Mouse (Mus musculus): ENCODE measurements at regions not wholly inside any gene's neighbourhood (a gene's known extent, or its start where the extent isn't known, plus 50 kb on each side); places are given as distances from the start of the nearest gene placed in this dataset.
A peak's percentile ranks its signal among the peaks of the same experiment; 100 is the strongest.

GRCm38 (mm10) chr1:119187301-119187700, 133.9 kb upstream of the Gli2 start:
- DNase-seq, result no peak

DNA sequence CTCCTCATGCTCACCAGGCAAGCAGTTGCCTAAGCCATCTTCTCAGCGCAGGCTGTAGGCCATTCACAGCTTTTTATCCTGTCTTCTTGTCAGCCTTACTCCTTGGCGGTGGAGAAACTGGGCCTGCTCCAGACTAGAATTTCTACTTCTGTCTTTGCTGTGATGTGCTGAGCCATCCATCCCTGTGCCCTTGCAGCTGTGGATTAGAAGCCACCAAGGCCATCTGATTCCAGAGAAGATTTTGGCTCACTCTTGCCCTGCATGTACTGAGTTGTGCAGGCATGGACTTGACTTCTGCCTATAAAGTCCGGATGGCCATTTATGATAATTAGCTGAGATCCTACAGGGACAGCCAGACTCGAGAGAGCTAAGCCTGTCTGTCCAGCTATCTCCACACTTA, 133.4 kb upstream of the Gli2 start:
- DNase-seq, result no peak

GRCm38 (mm10) chr1:119183558-119184270, 130.3 kb upstream of the Gli2 start:
- DNase-seq, result no peak

DNA sequence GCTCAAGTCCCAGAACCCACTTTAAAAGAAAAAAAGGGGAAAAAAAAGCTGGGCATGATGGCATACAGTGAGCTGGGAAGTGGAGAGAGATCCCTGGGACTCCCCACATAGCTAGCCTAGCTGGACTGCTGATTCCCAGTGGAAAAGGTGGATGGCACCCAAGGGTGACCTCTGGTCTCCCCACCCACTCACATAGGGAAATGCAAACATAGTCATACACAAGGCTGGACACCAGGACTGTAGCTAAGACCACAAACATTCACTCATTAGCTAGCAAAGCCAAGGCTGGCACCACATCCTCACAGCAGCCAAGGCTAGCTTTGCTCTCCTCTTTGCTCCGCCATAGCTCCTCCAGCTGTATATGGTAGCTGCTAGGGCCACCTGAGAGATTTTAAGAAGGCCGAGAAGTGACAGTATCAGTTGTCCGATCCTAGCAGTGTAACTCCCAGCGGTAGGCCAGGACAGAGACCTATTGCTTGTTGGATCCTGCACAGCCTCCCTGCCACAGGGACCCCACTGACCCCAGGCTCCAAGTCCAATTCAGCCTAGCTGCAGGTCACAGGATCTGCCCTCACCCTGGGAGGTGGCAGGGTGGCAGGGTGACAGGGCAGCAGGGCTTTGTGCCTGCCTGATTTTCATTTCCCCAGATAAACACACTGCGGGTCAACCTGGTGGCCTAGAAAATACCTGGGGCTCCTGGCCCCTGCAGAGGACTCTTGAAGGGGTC, 119.8 kb upstream of the Gli2 start:
- DNase-seq, result peak in 1 of 2 experiments; percentile 20

- no peak for DNase-seq
Measured at GRCm38 (mm10) chr1:119167443-119167842, 114.0 kb upstream of the Gli2 start.

DNA sequence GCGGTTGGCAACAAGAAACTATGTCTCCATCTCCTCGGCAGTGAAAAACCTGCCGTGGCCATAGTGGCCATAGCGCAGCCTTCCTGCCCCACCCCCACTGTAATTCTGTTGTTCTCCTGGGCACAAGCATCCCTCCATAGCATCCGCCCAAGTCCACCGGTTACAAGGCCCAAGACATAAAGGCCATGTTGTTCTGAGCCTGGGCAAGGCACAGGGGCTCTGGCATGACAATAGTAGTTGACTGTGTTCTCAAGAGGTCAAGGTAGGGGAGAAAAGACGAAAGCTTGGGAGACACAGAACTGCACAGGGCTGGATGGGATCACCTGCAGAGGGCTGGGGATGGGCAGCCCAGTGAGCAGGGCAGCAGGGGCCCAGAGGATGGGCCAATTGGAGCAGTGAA, 112.9 kb upstream of the Gli2 start:
- no peak for DNase-seq

DNA sequence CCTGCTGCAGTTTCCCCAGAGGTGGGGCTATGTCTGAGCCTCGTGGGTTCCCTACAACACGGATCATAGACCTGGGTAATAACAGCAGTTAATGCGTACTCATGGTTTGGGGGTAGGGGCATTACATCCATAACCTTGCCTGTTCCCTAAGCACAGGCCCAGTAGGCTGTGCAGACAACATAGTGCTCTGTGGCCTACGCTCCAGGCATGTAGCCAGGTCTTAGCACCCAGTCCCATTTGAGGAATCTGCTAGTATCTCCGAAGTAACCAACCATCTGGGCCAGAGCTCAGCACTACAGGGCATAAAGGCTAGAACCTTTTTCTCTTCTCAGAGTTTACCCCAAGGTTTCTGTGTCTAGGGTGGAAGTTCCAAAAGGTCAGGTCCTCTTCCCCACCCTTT, 111.4 kb upstream of the Gli2 start:
- DNase-seq, result no peak

- peak; percentile 57 to 62 for DNase-seq
Measured at GRCm38 (mm10) chr1:119163846-119164245, 110.4 kb upstream of the Gli2 start.

GRCm38 (mm10) chr1:119163114-119163740, 109.8 kb upstream of the Gli2 start:
- DNase-seq, result no peak

GRCm38 (mm10) chr1:119161751-119162150, 108.3 kb upstream of the Gli2 start:
- no peak for DNase-seq

GRCm38 (mm10) chr1:119160354-119160753, 106.9 kb upstream of the Gli2 start:
- DNase-seq, result no peak

DNA sequence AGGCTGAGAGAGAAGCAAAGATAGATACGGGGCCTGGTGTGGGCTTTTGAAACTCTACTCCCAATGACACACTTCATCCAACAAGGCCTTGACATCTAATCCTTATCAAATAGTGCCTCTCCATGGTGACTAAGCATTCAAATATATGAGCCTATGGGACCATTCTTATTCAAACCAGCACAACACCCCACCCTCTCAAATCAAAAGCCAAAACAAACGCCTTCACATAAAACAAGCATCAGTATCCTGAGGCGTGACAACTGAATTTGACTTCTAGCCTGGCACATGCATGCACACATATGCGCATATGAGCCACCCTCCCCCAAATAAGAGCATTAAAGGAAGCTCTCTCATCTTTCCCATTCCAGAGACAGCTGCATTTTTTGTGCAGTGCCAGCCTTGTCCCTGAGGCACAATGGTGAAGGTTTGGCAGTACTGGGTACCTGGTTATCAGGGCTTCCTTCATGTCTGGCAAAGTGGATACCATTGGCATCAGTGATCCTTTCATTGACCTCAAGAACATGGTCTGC, 103.8 kb upstream of the Gli2 start:
- DNase-seq, result no peak

GRCm38 (mm10) chr1:119153619-119154018, 100.2 kb upstream of the Gli2 start:
- DNase-seq, result no peak

GRCm38 (mm10) chr1:119152776-119153175, 99.4 kb upstream of the Gli2 start:
- no peak for DNase-seq

GRCm38 (mm10) chr1:119147506-119147905, 94.1 kb upstream of the Gli2 start:
- no peak for DNase-seq

DNA sequence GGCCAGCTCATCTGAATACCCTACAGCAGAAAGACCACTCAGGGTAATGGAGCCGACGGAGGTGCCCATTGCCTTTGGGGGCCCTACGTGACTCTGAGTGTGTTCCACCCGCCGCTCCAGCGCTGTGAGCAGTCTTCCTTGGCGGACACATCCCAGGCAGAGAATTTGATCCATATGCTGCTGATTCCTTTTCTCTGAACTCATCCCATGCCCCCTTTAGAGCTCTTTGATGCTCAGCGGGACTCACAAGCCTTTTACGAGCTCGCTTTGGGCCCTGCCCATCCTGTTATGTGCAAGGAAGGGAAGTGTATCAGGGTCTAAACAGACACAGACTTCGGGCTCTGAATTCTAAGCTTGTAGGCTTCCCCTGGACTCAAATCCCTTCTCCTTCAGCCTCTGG, 90.4 kb upstream of the Gli2 start:
- no peak for DNase-seq

- no peak for DNase-seq
Measured at GRCm38 (mm10) chr1:119129039-119129438, 75.6 kb upstream of the Gli2 start.

- no peak for DNase-seq
Measured at GRCm38 (mm10) chr1:119125561-119125960, 72.1 kb upstream of the Gli2 start.

DNA sequence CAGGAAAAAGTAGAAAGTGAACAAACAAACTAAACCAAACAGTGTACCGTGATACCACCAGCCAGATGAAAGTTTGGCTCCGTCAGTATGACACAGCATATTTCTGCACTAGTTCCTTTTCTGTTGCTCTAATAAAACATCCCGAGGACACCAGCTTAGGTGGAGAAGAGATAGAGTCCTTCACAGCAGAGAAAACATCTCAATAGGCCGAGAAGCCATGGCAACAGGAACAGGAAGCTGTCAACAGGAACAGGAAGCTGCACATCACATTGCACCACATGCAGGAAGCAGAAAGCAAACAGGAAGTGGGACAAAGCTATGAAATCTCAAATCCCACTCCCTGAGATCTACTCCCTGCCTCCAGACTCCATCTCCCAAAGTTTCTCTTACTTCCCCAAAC, 71.4 kb upstream of the Gli2 start:
- no peak for DNase-seq

DNA sequence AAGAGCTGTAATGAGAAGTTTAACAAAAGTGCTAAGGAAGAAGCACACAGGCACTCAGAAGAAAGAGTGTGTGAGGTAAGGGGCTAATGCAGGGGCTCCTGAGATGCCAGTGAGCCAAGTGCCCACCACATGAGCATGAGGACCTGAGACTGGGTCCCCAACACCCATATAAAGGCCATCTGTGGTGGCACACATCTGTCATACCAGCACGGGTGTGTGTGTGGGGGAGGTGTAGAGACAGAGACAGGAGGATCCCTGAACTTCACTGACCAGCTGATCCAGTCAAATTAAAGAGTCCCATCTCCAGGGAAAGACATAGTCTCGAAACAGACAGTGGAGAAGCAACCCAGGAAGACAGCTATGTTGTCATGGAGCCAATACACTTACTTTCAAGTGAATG, 70.6 kb upstream of the Gli2 start:
- no peak for DNase-seq

GRCm38 (mm10) chr1:119123402-119123801, 70.0 kb upstream of the Gli2 start:
- no peak for DNase-seq

- DNase-seq, result no peak
Measured at GRCm38 (mm10) chr1:119122975-119123374, 69.6 kb upstream of the Gli2 start.

- peak in 1 of 2 experiments; percentile 14 for DNase-seq
Measured at GRCm38 (mm10) chr1:119119863-119120569, 66.6 kb upstream of the Gli2 start.

Measured in kidney, postnatal 36 days (tissue).